Mouse (Mus musculus): ENCODE measurements around the gene Gja8.

DNA sequence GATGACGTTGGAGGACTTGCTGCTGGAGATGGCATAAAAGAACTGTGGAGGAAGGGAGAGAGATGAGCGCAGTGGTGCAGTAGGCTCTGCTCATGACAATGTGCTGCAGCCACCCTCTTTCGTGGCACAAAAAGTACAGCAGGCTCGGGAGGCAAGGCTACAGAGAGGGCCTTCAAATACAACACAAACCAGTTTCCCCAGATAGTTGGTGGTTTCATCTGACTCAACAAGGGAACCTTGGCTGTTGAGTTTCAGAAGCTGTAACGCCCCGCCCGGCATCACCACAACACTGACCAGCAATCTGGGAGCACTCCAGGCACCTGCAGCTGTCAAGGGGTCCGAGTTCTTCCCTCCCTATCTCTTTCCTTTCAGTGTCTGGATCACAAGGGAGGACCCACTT is 53.3 kb downstream of the Gja8 start:
- TF ChIP-seq GATA1 (IDR thresholded peaks at IDR 0.05; ENCODE audit: low read length) (no peak), TAL1 (IDR thresholded peaks at IDR 0.05; ENCODE audit: low read length) (no peak)
